Mouse (Mus musculus) embryonic facial prominence, embryonic 10.5 days (tissue): Measurements from ENCODE around the gene Hoxc10. TPM values are rescaled to one million over a fixed set of nuclear protein-coding genes. Genes with fewer than 3 reads are reported as not detected.

Experiments used
- DNase-seq: peaks from one replicate; pipeline ENCODE4 v3.0.0-alpha.2; 2017; ENCODE audit warnings: low spot score
- H3K27ac ChIP-seq: fragments of 300-500 bp; sonication (generic); replicated peaks from 2 replicates; pipeline ENCODE4 v1.5.1; 2016; ENCODE audit warnings: mild to moderate bottlenecking
- H3K27me3 ChIP-seq: fragments of 300-500 bp; sonication (generic); replicated peaks from 2 replicates; pipeline ENCODE4 v1.6.1; 2016; ENCODE audit warnings: low read depth, mild to moderate bottlenecking; ENCODE audit not compliant: poor library complexity, severe bottlenecking
- H3K36me3 ChIP-seq: fragments of 300-500 bp; sonication (generic); replicated peaks from 2 replicates; pipeline ENCODE4 v1.6.1; 2016; ENCODE audit warnings: mild to moderate bottlenecking, moderate library complexity
- H3K4me1 ChIP-seq: fragments of 300-500 bp; sonication (generic); 2 replicates; pipeline ENCODE4 v1.6.1; 2016
- H3K4me3 ChIP-seq: fragments of 300-500 bp; sonication (generic); 2 replicates; pipeline ENCODE4 v1.5.1; 2016; ENCODE audit warnings: mild to moderate bottlenecking, moderate library complexity
- H3K9me3 ChIP-seq: fragments of 300-500 bp; sonication (generic); 2 replicates; pipeline ENCODE4 v1.6.1; 2016; ENCODE audit warnings: mild to moderate bottlenecking
- WGBS: fragments of 180-500 bp; shearing (Covaris S2); methylation state at CpG from one replicate; pipeline ENCODE4 v1.1.7; 2016; 5-methylcytosine and 5-hydroxymethylcytosine counted together
- polyA plus RNA-seq: library from polyadenylated mRNA; unstranded; fragments of >200 nt; fragmentation: Nextera tagmentation; extraction: Ambion mirVana; gene quantifications from 2 replicates; pipeline ENCODE4 v1.2.1, GENCODE M21; 2016

The Hoxc10 gene
- polyA plus RNA-seq: not detected in 2 replicates

GRCm38 (mm10) chr15:102966776-102967311 lies at the start of gene Hoxc10:
TSS of gene Hoxc10 (plus strand) at chr15:102966796.
- 2% methylated on average over 27 of the region's 27 CpGs for WGBS
- H3K36me3 ChIP-seq: no peaks in the 10 kb centered on the region
- H3K4me1 ChIP-seq: peaks cover 7% of the 10 kb centered on the region; the same call in 1 of the 2 replicates
- H3K27ac ChIP-seq: no peak within 1 kb of the TSS
- peaks cover 100% of the 10 kb centered on the region for H3K27me3 ChIP-seq
- peak within 1 kb of the TSS; percentile 27 for H3K4me3 ChIP-seq
- H3K9me3 ChIP-seq: no peaks in the 10 kb centered on the region
- no peak for DNase-seq

- Histone ChIP-seq H3K9me3 (no peaks in the 10 kb centered on the region), H3K27ac (no peak overlapping the region), H3K36me3 (no peaks in the 10 kb centered on the region), H3K4me1 (peaks cover 12% of the 10 kb centered on the region; the same call in 1 of the 2 replicates), H3K27me3 (peaks cover 100% of the 10 kb centered on the region), H3K4me3 (no peak overlapping the region)
- DNase-seq: peak; percentile 40
- WGBS: under 1% methylated on average over 20 of the region's 20 CpGs
Measured at GRCm38 (mm10) chr15:102917972-102918572, 48.5 kb upstream of the Hoxc10 start.

GRCm38 (mm10) chr15:102918611-102919265 lies 47.9 kb upstream of the Hoxc10 start:
- WGBS: 3% methylated on average over 7 of the region's 7 CpGs
- Histone ChIP-seq H3K4me3 (no peak overlapping the region), H3K4me1 (peaks cover 12% of the 10 kb centered on the region; the same call in 1 of the 2 replicates), H3K27ac (no peak overlapping the region), H3K36me3 (no peaks in the 10 kb centered on the region), H3K27me3 (peaks cover 100% of the 10 kb centered on the region), H3K9me3 (no peaks in the 10 kb centered on the region)
- DNase-seq: peak; percentile 28

GRCm38 (mm10) chr15:102919336-102920180 lies 47.0 kb upstream of the Hoxc10 start:
- Histone ChIP-seq H3K27me3 (peaks cover 100% of the 10 kb centered on the region), H3K9me3 (no peaks in the 10 kb centered on the region), H3K4me3 (no peak overlapping the region), H3K27ac (no peak overlapping the region), H3K36me3 (no peaks in the 10 kb centered on the region), H3K4me1 (peaks cover 12% of the 10 kb centered on the region; the same call in 1 of the 2 replicates)
- 2% methylated on average over 12 of the region's 12 CpGs for WGBS
- DNase-seq: peak; percentile 32

- peaks cover 100% of the 10 kb centered on the region for H3K27me3 ChIP-seq
- H3K9me3 ChIP-seq: no peaks in the 10 kb centered on the region
- no peak overlapping the region for H3K27ac ChIP-seq
- peaks cover 12% of the 10 kb centered on the region; the same call in 1 of the 2 replicates for H3K4me1 ChIP-seq
- H3K36me3 ChIP-seq: no peaks in the 10 kb centered on the region
- WGBS: under 1% methylated on average over 20 of the region's 20 CpGs
- peak overlapping the region; percentile 35 for H3K4me3 ChIP-seq
- peak; percentile 86 for DNase-seq
Measured at GRCm38 (mm10) chr15:102920619-102921018, 46.0 kb upstream of the Hoxc10 start.

- Histone ChIP-seq H3K4me3 (peak within 1 kb of the TSS; percentile 35), H3K27ac (no peak within 1 kb of the TSS), H3K36me3 (no peaks in the 10 kb centered on the region), H3K9me3 (no peaks in the 10 kb centered on the region), H3K27me3 (peaks cover 100% of the 10 kb centered on the region), H3K4me1 (peaks cover 12% of the 10 kb centered on the region; the same call in 1 of the 2 replicates)
- no peak for DNase-seq
- WGBS: 1% methylated on average over 87 of the region's 88 CpGs
Measured at GRCm38 (mm10) chr15:102921053-102922011, 45.3 kb upstream of the Hoxc10 start, which contains the start of gene Hoxc13. TSS of gene Hoxc13 (plus strand) at chr15:102921103.

- no peak overlapping the region for H3K27ac ChIP-seq
- peaks cover 12% of the 10 kb centered on the region; the same call in 1 of the 2 replicates for H3K4me1 ChIP-seq
- peak; percentile 69 for DNase-seq
- H3K4me3 ChIP-seq: no peak overlapping the region
- WGBS: under 1% methylated on average over 24 of the region's 24 CpGs
- peaks cover 100% of the 10 kb centered on the region for H3K27me3 ChIP-seq
- no peaks in the 10 kb centered on the region for H3K36me3 ChIP-seq
- H3K9me3 ChIP-seq: no peaks in the 10 kb centered on the region
Measured at GRCm38 (mm10) chr15:102922012-102922362, 44.6 kb upstream of the Hoxc10 start.

- 15% methylated on average over 6 of the region's 6 CpGs for WGBS
- Histone ChIP-seq H3K4me3 (no peak overlapping the region), H3K36me3 (no peaks in the 10 kb centered on the region), H3K9me3 (no peaks in the 10 kb centered on the region), H3K4me1 (peaks cover 12% of the 10 kb centered on the region; the same call in 1 of the 2 replicates), H3K27ac (no peak overlapping the region), H3K27me3 (peaks cover 100% of the 10 kb centered on the region)
- peak; percentile 27 for DNase-seq
Measured at GRCm38 (mm10) chr15:102922636-102923500, 43.7 kb upstream of the Hoxc10 start.

GRCm38 (mm10) chr15:102927032-102927645 lies 39.5 kb upstream of the Hoxc10 start:
- no peaks in the 10 kb centered on the region for H3K36me3 ChIP-seq
- no peaks in the 10 kb centered on the region for H3K4me1 ChIP-seq
- 1% methylated on average over 40 of the region's 40 CpGs for WGBS
- DNase-seq: peak; percentile 48
- peaks cover 100% of the 10 kb centered on the region for H3K27me3 ChIP-seq
- H3K9me3 ChIP-seq: no peaks in the 10 kb centered on the region
- H3K27ac ChIP-seq: no peak overlapping the region
- no peak overlapping the region for H3K4me3 ChIP-seq

- Histone ChIP-seq H3K36me3 (no peaks in the 10 kb centered on the region), H3K9me3 (no peaks in the 10 kb centered on the region), H3K27me3 (peaks cover 100% of the 10 kb centered on the region), H3K27ac (no peak overlapping the region), H3K4me1 (no peaks in the 10 kb centered on the region), H3K4me3 (no peak overlapping the region)
- under 1% methylated on average over 23 of the region's 23 CpGs for WGBS
- no peak for DNase-seq
Measured at GRCm38 (mm10) chr15:102931706-102932358, 34.8 kb upstream of the Hoxc10 start.
